Mouse (Mus musculus) cerebellum, adult 9-11 months (tissue): ENCODE results near the gene Morn1.
A peak's percentile ranks its signal among the peaks of the same experiment; 100 is the strongest.

Experiments
- DNase-seq: peaks from one replicate; pipeline ENCODE4 v3.0.0; 2022

The Morn1 gene

GRCm38 (mm10) chr4:155163685-155164084 is 77.3 kb downstream of the Morn1 start:
- no peak for DNase-seq

- DNase-seq, result peak; percentile 84
Observed at GRCm38 (mm10) chr4:155164550-155164949, 78.2 kb downstream of the Morn1 start.

GRCm38 (mm10) chr4:155165861-155166260 is 79.5 kb downstream of the Morn1 start:
- DNase-seq, result no peak

- DNase-seq, result no peak
Observed at GRCm38 (mm10) chr4:155168835-155169252, 82.5 kb downstream of the Morn1 start.

GRCm38 (mm10) chr4:155170614-155171212 is 84.3 kb downstream of the Morn1 start:
- DNase-seq, result no peak

- no peak for DNase-seq
Observed at GRCm38 (mm10) chr4:155171961-155172533, 85.7 kb downstream of the Morn1 start.

GRCm38 (mm10) chr4:155172909-155173821 is 86.8 kb downstream of the Morn1 start:
- peak; percentile 74 for DNase-seq

GRCm38 (mm10) chr4:155173822-155174785 is 87.7 kb downstream of the Morn1 start:
- no peak for DNase-seq

GRCm38 (mm10) chr4:155176210-155176609 is 89.8 kb downstream of the Morn1 start:
- DNase-seq, result peak; percentile 62

GRCm38 (mm10) chr4:155178274-155178673 is 91.9 kb downstream of the Morn1 start:
- DNase-seq, result no peak

GRCm38 (mm10) chr4:155178981-155179512 is 92.7 kb downstream of the Morn1 start:
- DNase-seq, result no peak

- DNase-seq, result no peak
Observed at GRCm38 (mm10) chr4:155183201-155183600, 96.8 kb downstream of the Morn1 start.

- no peak for DNase-seq
Observed at GRCm38 (mm10) chr4:155184248-155185070, 98.1 kb downstream of the Morn1 start.

GRCm38 (mm10) chr4:155185845-155186244 is 99.5 kb downstream of the Morn1 start:
- DNase-seq, result no peak

- no peak for DNase-seq
Observed at GRCm38 (mm10) chr4:155187192-155187674, 100.9 kb downstream of the Morn1 start.

- DNase-seq, result no peak
Observed at GRCm38 (mm10) chr4:155188341-155188740, 102.0 kb downstream of the Morn1 start.

GRCm38 (mm10) chr4:155188803-155189202 is 102.4 kb downstream of the Morn1 start:
- no peak for DNase-seq

- peak; percentile 61 for DNase-seq
Observed at GRCm38 (mm10) chr4:155189711-155190139, 103.3 kb downstream of the Morn1 start.

- DNase-seq, result no peak
Observed at GRCm38 (mm10) chr4:155190275-155190674, 103.9 kb downstream of the Morn1 start.
